Mouse (Mus musculus): Measurements from ENCODE around the gene Prnp.

DNA sequence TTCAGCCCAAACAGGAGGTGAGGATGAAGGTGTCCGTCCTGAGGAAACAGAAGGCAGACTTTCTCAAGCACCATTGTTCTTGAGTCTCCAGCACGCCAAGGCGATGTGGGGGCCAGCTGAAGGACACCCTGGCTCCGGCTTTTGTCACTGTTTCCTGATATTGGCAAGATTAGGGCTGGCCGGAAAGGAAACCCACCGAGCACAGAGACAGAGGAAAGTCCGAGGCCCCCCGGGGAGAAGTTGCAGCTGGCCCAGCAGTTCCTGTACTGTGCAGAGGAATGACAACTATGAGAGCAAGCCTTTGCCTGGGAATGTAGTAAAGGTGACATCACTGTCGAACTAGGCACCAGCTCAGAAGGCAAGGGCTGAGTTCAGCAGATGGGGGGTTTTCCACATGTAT lies 71.1 kb downstream of the Prnp start:
- TF ChIP-seq POLR2A (IDR thresholded peaks at IDR 0.05; ENCODE audit: control insufficient read depth in 1 of 2, insufficient read depth in 1 of 2, low read depth in 1 of 2, low read length in 2 of 2, poor library complexity in 1 of 2), result no peak
- no peak for TF ChIP-seq BHLHE40 (IDR thresholded peaks at IDR 0.05; ENCODE audit: borderline replicate concordance, low read depth, low read length)
- TF ChIP-seq CTCF (IDR thresholded peaks at IDR 0.05 in 2 of 3, conservative IDR thresholded peaks at IDR 0.05 in 1 of 3; ENCODE audit: control insufficient read depth in 1 of 3, insufficient read depth in 1 of 3, low read depth in 2 of 3, low read length in 3 of 3, poor library complexity in 1 of 3, severe bottlenecking in 1 of 3), result no peak
- no peak for TF ChIP-seq ZC3H11A (IDR thresholded peaks at IDR 0.05; ENCODE audit: low read depth, low read length)
- no peak for TF ChIP-seq GABPA (IDR thresholded peaks at IDR 0.05; ENCODE audit: low read depth, low read length)
- no peak for TF ChIP-seq E2F4 (IDR thresholded peaks at IDR 0.05; ENCODE audit: borderline replicate concordance, low read depth, low read length)
- TF ChIP-seq USF1 (IDR thresholded peaks at IDR 0.05; ENCODE audit: low read depth, low read length), result no peak
- no peak for TF ChIP-seq MAFK (IDR thresholded peaks at IDR 0.05; ENCODE audit: borderline replicate concordance, low read depth, low read length)
- TF ChIP-seq JUND (IDR thresholded peaks at IDR 0.05; ENCODE audit: low read depth, low read length), result no peak
- no peak for TF ChIP-seq KAT2A (conservative IDR thresholded peaks at IDR 0.05; ENCODE audit: low read depth, low read length)
- no peak for TF ChIP-seq NELFE (IDR thresholded peaks at IDR 0.05; ENCODE audit: low read depth, low read length)
